Mouse (Mus musculus) erythroblast, embryonic 14.5 days (primary cell): ENCODE data around the gene Ccdc116.

Source experiments
- GATA1 ChIP-seq: IDR thresholded peaks from 2 replicates; pipeline ENCODE4 v1.6.1; 2012; ENCODE audit warnings: low read length, inconsistent platforms, mixed read lengths
- TAL1 ChIP-seq: IDR thresholded peaks from 3 replicates; pipeline ENCODE4 v1.6.1; 2012; ENCODE audit warnings: low read length, inconsistent platforms, mixed read lengths

DNA sequence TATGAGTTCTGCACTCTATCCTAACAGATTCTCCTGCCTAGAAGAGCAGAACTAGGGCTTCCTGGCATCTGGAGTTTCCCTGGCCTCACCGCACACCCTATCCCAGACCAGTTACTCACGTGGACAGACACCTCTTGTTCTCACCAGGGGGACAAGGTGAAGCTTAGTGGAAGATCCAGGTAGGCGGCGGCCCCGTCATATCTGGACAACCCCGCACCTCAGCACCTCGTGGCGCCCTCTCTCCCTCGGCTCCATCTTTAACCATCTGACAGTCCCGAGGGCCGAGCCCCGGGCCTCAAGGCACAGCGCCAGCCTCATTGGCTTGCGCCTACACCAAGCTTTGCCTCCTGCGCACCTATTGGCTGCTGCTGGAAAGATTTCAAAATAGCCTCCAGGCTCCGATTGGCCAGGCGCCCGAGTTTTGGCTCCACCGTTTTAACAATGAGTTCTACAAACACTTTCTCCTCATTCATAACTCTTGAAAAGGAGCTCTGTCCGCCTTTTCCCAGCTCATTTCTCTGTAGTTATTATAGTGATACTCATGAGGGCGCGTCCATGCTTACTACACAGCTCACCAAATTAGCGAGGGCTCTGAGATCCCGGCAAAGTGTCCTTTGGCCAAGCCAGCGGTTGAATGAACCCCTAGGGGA, 22.0 kb downstream of the Ccdc116 start, which contains the start of gene 2610318N02Rik:
- TF ChIP-seq GATA1 (no peak), TAL1 (no peak)
